Mouse (Mus musculus): Measurements from ENCODE around the gene Mical2. TPM values are rescaled to one million over a fixed set of nuclear protein-coding genes. Genes with fewer than 3 reads are reported as not detected.

Gene Mical2
- polyA plus RNA-seq, 1 experiment from 2014 or later = 105 TPM

- no peak for ATAC-seq (ENCODE audit: extremely low read depth, insufficient number of reproducible peaks, low FRiP score, low TSS enrichment)
Observed at GRCm38 (mm10) chr7:112369046-112369445, 143.4 kb downstream of the Mical2 start.

GRCm38 (mm10) chr7:112369977-112370376 is 144.3 kb downstream of the Mical2 start:
- no peaks in the 10 kb centered on the region for H3K9me3 ChIP-seq
- WGBS = 80% methylated on average over 3 of the region's 3 CpGs
- H3K9ac ChIP-seq = no peak overlapping the region
- H3K4me1 ChIP-seq = peaks cover 24% of the 10 kb centered on the region
- ATAC-seq (ENCODE audit: extremely low read depth, insufficient number of reproducible peaks, low FRiP score, low TSS enrichment) = no peak
- H3K4me3 ChIP-seq = no peak overlapping the region
- H3K27ac ChIP-seq (replicated peaks) = no peak overlapping the region
- H3K36me3 ChIP-seq = peaks cover 12% of the 10 kb centered on the region
- H3K4me2 ChIP-seq = no peak overlapping the region
- no peaks in the 10 kb centered on the region for H3K27me3 ChIP-seq (replicated peaks)

More at GRCm38 (mm10) chr7:112369046-112369445, 143.4 kb downstream of the Mical2 start:
- Histone ChIP-seq H3K27me3 (replicated peaks) (no peaks in the 10 kb centered on the region), H3K9me3 (no peaks in the 10 kb centered on the region), H3K9ac (no peak overlapping the region), H3K36me3 (peaks cover 6% of the 10 kb centered on the region), H3K4me2 (no peak overlapping the region), H3K4me3 (no peak overlapping the region), H3K27ac (replicated peaks) (no peak overlapping the region), H3K4me1 (peaks cover 27% of the 10 kb centered on the region)
- 24% methylated on average over 2 of the region's 2 CpGs for WGBS

- no peak overlapping the region for H3K27ac ChIP-seq (replicated peaks)
- H3K4me1 ChIP-seq = peaks cover 26% of the 10 kb centered on the region
- H3K9ac ChIP-seq = no peak overlapping the region
- H3K27me3 ChIP-seq (replicated peaks) = no peaks in the 10 kb centered on the region
- WGBS = 76% methylated on average over 2 of the region's 2 CpGs
- H3K9me3 ChIP-seq = no peaks in the 10 kb centered on the region
- ATAC-seq (ENCODE audit: extremely low read depth, insufficient number of reproducible peaks, low FRiP score, low TSS enrichment) = no peak
- no peak overlapping the region for H3K4me3 ChIP-seq
- peaks cover 12% of the 10 kb centered on the region for H3K36me3 ChIP-seq
- no peak overlapping the region for H3K4me2 ChIP-seq
Observed at GRCm38 (mm10) chr7:112371387-112371786, 145.7 kb downstream of the Mical2 start.

- H3K9ac ChIP-seq = no peak overlapping the region
- no peak for ATAC-seq (ENCODE audit: extremely low read depth, insufficient number of reproducible peaks, low FRiP score, low TSS enrichment)
- no peak overlapping the region for H3K27ac ChIP-seq (replicated peaks)
- H3K4me2 ChIP-seq = no peak overlapping the region
- H3K9me3 ChIP-seq = no peaks in the 10 kb centered on the region
- H3K4me1 ChIP-seq = peaks cover 45% of the 10 kb centered on the region
- no peak overlapping the region for H3K4me3 ChIP-seq
- no peaks in the 10 kb centered on the region for H3K27me3 ChIP-seq (replicated peaks)
- H3K36me3 ChIP-seq = peaks cover 12% of the 10 kb centered on the region
- 85% methylated on average over 5 of the region's 5 CpGs for WGBS
Observed at GRCm38 (mm10) chr7:112374035-112374434, 148.4 kb downstream of the Mical2 start.

GRCm38 (mm10) chr7:112375062-112375461 is 149.4 kb downstream of the Mical2 start:
- peak overlapping the region; percentile 62 for H3K9ac ChIP-seq
- no peak overlapping the region for H3K4me2 ChIP-seq
- 75% methylated on average over 9 of the region's 9 CpGs for WGBS
- peaks cover 13% of the 10 kb centered on the region; the same call in 1 of the 2 replicates for H3K36me3 ChIP-seq
- peaks cover 41% of the 10 kb centered on the region for H3K4me1 ChIP-seq
- peak overlapping the region; percentile 81 for H3K27ac ChIP-seq (replicated peaks)
- H3K4me3 ChIP-seq = no peak overlapping the region
- H3K27me3 ChIP-seq (replicated peaks) = no peaks in the 10 kb centered on the region
- no peak for ATAC-seq (ENCODE audit: extremely low read depth, insufficient number of reproducible peaks, low FRiP score, low TSS enrichment)
- H3K9me3 ChIP-seq = no peaks in the 10 kb centered on the region

GRCm38 (mm10) chr7:112375900-112376299 is 150.2 kb downstream of the Mical2 start:
- H3K27me3 ChIP-seq (replicated peaks) = no peaks in the 10 kb centered on the region
- peaks cover 16% of the 10 kb centered on the region; the same call in 1 of the 2 replicates for H3K36me3 ChIP-seq
- peak overlapping the region; percentile 81 for H3K27ac ChIP-seq (replicated peaks)
- H3K9ac ChIP-seq = peak overlapping the region; percentile 48
- H3K4me1 ChIP-seq = peaks cover 41% of the 10 kb centered on the region
- 16% methylated on average over 5 of the region's 5 CpGs for WGBS
- ATAC-seq (ENCODE audit: extremely low read depth, insufficient number of reproducible peaks, low FRiP score, low TSS enrichment) = no peak
- no peaks in the 10 kb centered on the region for H3K9me3 ChIP-seq
- no peak overlapping the region for H3K4me3 ChIP-seq
- H3K4me2 ChIP-seq = no peak overlapping the region

- H3K4me3 ChIP-seq = no peak overlapping the region
- peaks cover 23% of the 10 kb centered on the region for H3K36me3 ChIP-seq
- ATAC-seq (ENCODE audit: extremely low read depth, insufficient number of reproducible peaks, low FRiP score, low TSS enrichment) = no peak
- H3K27ac ChIP-seq (replicated peaks) = peak overlapping the region; percentile 81
- peaks cover 41% of the 10 kb centered on the region for H3K4me1 ChIP-seq
- no peaks in the 10 kb centered on the region for H3K27me3 ChIP-seq (replicated peaks)
- H3K9me3 ChIP-seq = no peaks in the 10 kb centered on the region
- 33% methylated on average over 2 of the region's 2 CpGs for WGBS
- no peak overlapping the region for H3K4me2 ChIP-seq
- H3K9ac ChIP-seq = peak overlapping the region; percentile 48
Observed at GRCm38 (mm10) chr7:112376611-112377010, 151.0 kb downstream of the Mical2 start.

GRCm38 (mm10) chr7:112377314-112377713 is 151.7 kb downstream of the Mical2 start:
- Histone ChIP-seq H3K4me3 (no peak overlapping the region), H3K27me3 (replicated peaks) (no peaks in the 10 kb centered on the region), H3K4me1 (peaks cover 41% of the 10 kb centered on the region), H3K4me2 (no peak overlapping the region), H3K36me3 (peaks cover 30% of the 10 kb centered on the region), H3K9me3 (no peaks in the 10 kb centered on the region), H3K27ac (replicated peaks) (peak overlapping the region; percentile 81), H3K9ac (no peak overlapping the region)
- 40% methylated on average over 8 of the region's 8 CpGs for WGBS
- no peak for ATAC-seq (ENCODE audit: extremely low read depth, insufficient number of reproducible peaks, low FRiP score, low TSS enrichment)

GRCm38 (mm10) chr7:112378056-112378455 is 152.4 kb downstream of the Mical2 start:
- Histone ChIP-seq H3K4me1 (peaks cover 41% of the 10 kb centered on the region), H3K36me3 (peaks cover 31% of the 10 kb centered on the region), H3K9me3 (no peaks in the 10 kb centered on the region), H3K4me2 (no peak overlapping the region), H3K27me3 (replicated peaks) (no peaks in the 10 kb centered on the region), H3K4me3 (no peak overlapping the region), H3K9ac (0 out of 2 replicates have a peak overlapping the region, but pooled peaks have one; percentile 17), H3K27ac (replicated peaks) (peak overlapping the region; percentile 67)
- no peak for ATAC-seq (ENCODE audit: extremely low read depth, insufficient number of reproducible peaks, low FRiP score, low TSS enrichment)
- WGBS = 74% methylated on average over 5 of the region's 5 CpGs

GRCm38 (mm10) chr7:112378476-112378875 is 152.8 kb downstream of the Mical2 start:
- no peaks in the 10 kb centered on the region for H3K27me3 ChIP-seq (replicated peaks)
- H3K4me2 ChIP-seq = no peak overlapping the region
- 51% methylated on average over 5 of the region's 5 CpGs for WGBS
- no peak overlapping the region for H3K4me3 ChIP-seq
- H3K27ac ChIP-seq (replicated peaks) = peak overlapping the region; percentile 67
- peaks cover 41% of the 10 kb centered on the region for H3K4me1 ChIP-seq
- H3K9ac ChIP-seq = no peak overlapping the region
- ATAC-seq (ENCODE audit: extremely low read depth, insufficient number of reproducible peaks, low FRiP score, low TSS enrichment) = no peak
- no peaks in the 10 kb centered on the region for H3K9me3 ChIP-seq
- peaks cover 31% of the 10 kb centered on the region for H3K36me3 ChIP-seq

- 62% methylated on average over 5 of the region's 5 CpGs for WGBS
- H3K4me3 ChIP-seq = no peak overlapping the region
- H3K4me1 ChIP-seq = peaks cover 38% of the 10 kb centered on the region
Observed at GRCm38 (mm10) chr7:112386521-112386920, 160.9 kb downstream of the Mical2 start.

GRCm38 (mm10) chr7:112387876-112388275 is 162.2 kb downstream of the Mical2 start:
- Histone ChIP-seq H3K36me3 (no peaks in the 10 kb centered on the region; the same call in 1 of the 2 replicates), H3K9me3 (no peaks in the 10 kb centered on the region), H3K27ac (replicated peaks) (peak overlapping the region; percentile 41; the same call in 1 of the 2 replicates), H3K4me2 (no peak overlapping the region), H3K27me3 (replicated peaks) (no peaks in the 10 kb centered on the region), H3K9ac (no peak overlapping the region), H3K4me3 (no peak overlapping the region), H3K4me1 (peaks cover 46% of the 10 kb centered on the region)
- no peak for ATAC-seq (ENCODE audit: extremely low read depth, insufficient number of reproducible peaks, low FRiP score, low TSS enrichment)
- 79% methylated on average over 5 of the region's 5 CpGs for WGBS

More at GRCm38 (mm10) chr7:112386521-112386920, 160.9 kb downstream of the Mical2 start:
- Histone ChIP-seq H3K36me3 (peaks cover 9% of the 10 kb centered on the region), H3K27me3 (replicated peaks) (no peaks in the 10 kb centered on the region), H3K9ac (no peak overlapping the region), H3K9me3 (no peaks in the 10 kb centered on the region), H3K4me2 (no peak overlapping the region), H3K27ac (replicated peaks) (no peak overlapping the region)
- no peak for ATAC-seq (ENCODE audit: extremely low read depth, insufficient number of reproducible peaks, low FRiP score, low TSS enrichment)

Data from heart, embryonic 13.5 days (tissue).